Mouse (Mus musculus) cortical plate, adult 2 months (tissue): Measurements from ENCODE around the gene Pdpk1.

ENCODE experiments used
- CTCF ChIP-seq: fragments of 200-500 bp; IDR thresholded peaks from 2 replicates; pipeline ENCODE4 v1.5.1; 2011; ENCODE audit warnings: mild to moderate bottlenecking, control low read depth, low read length; ENCODE audit not compliant: insufficient read depth; ENCODE audit errors: extremely low read depth
- POLR2A ChIP-seq: fragments of 200-500 bp; IDR thresholded peaks from 2 replicates; pipeline ENCODE4 v1.6.1; 2011; ENCODE audit warnings: mild to moderate bottlenecking, low read length, control low read depth; ENCODE audit not compliant: insufficient read depth; ENCODE audit errors: extremely low read depth

DNA sequence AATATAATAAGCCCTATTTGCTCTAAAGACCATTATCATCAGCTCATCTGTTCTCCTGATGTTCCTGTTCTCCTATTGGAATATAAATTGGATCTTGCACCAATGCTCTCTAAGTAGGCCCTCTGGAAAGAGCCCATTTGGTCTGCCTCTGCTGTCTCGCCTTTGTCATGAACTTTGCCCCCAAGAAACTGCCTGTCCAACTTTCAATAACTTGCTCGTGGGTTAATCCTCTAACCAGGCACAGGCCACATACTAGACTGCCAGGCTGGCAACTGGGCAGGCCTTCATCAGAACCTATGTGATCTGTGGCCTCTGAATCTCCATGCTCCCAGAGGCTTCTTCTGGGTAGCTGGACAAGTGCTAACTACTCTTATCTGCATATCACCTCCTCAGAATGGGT lies 45.6 kb downstream of the Pdpk1 start:
- TF ChIP-seq CTCF (no peak), POLR2A (no peak)
